Mouse (Mus musculus) cortical plate, adult 2 months (tissue): ENCODE results near the gene Ankrd23.

Experiments used
- CTCF ChIP-seq: fragments of 200-500 bp; IDR thresholded peaks from 2 replicates; pipeline ENCODE4 v1.5.1; 2011; ENCODE audit warnings: mild to moderate bottlenecking, control low read depth, low read length; ENCODE audit not compliant: insufficient read depth; ENCODE audit errors: extremely low read depth
- POLR2A ChIP-seq: fragments of 200-500 bp; IDR thresholded peaks from 2 replicates; pipeline ENCODE4 v1.6.1; 2011; ENCODE audit warnings: mild to moderate bottlenecking, low read length, control low read depth; ENCODE audit not compliant: insufficient read depth; ENCODE audit errors: extremely low read depth

GRCm38 (mm10) chr1:36569694-36570276, 33.1 kb upstream of the Ankrd23 start:
- TF ChIP-seq POLR2A (no peak), CTCF (no peak)
